In the genomic region with DNA sequence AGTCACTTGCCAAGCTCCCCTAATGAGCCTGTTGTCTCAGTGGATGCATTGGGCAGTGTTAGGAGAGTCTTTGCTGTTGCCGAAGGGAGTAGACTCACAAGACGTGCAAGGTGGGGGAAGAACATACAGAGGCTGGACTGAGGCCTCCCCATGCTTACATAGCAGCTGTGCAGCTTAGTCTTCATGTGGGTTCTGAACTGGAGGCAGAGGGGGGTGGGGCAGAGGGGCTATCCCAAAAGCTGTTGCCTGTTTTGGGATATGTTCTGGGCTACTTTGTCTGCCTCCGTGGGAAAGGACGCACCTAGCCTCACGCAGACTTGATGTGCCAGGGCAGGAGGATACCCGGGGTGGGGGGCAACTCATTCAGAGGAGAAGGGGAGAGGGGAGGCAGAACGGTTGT, we compare ENCODE assay signal across 19 mouse cellular contexts.
"Had no signal": no experiment of that assay in that cellular context is flagged by ENCODE, and none has a peak within 500 bp of the region (broad histone marks: within the 10 kb centered on the region; RNA-seq: fewer than 3 reads in every experiment).

No protein-coding gene starts in this region.

- H3K27ac ChIP-seq: limb, embryonic 12.5 days; limb, embryonic 15.5 days; liver, embryonic 14.5 days; lung, embryonic 15.5 days; neural tube, embryonic 12.5 days; neural tube, embryonic 15.5 days had no signal

- DNase-seq: kidney, adult 18-20 months; kidney, adult 9 months; kidney, postnatal 14 days; kidney, postnatal 4 days; left cerebral cortex, postnatal 4 days; liver, postnatal 0 days; lung, postnatal 10 days; lung, postnatal 36 days; midbrain, embryonic 14.5 days; right cerebral cortex, adult 18-20 months; right cerebral cortex, postnatal 14 days; right cerebral cortex, postnatal 4 days had no signal

- H3K4me1 ChIP-seq: limb, embryonic 15.5 days; lung, embryonic 15.5 days; megakaryocyte, embryonic 14.5 days; neural tube, embryonic 12.5 days had no signal

- H3K9me3 ChIP-seq: limb, embryonic 12.5 days; limb, embryonic 15.5 days; lung, embryonic 15.5 days; megakaryocyte, embryonic 14.5 days; neural tube, embryonic 12.5 days; neural tube, embryonic 15.5 days had no signal

- H3K4me3 ChIP-seq: limb, embryonic 12.5 days; limb, embryonic 15.5 days; lung, embryonic 15.5 days; megakaryocyte, embryonic 14.5 days; neural tube, embryonic 12.5 days; neural tube, embryonic 15.5 days had no signal

- H3K36me3 ChIP-seq: limb, embryonic 12.5 days; limb, embryonic 15.5 days; lung, embryonic 15.5 days; neural tube, embryonic 12.5 days; neural tube, embryonic 15.5 days had no signal

- H3K27me3 ChIP-seq: limb, embryonic 12.5 days; limb, embryonic 15.5 days; lung, embryonic 15.5 days; neural tube, embryonic 12.5 days; neural tube, embryonic 15.5 days had no signal
